Mouse (Mus musculus) heart, postnatal 10 days (tissue): ENCODE measurements at regions not wholly inside any gene's neighbourhood (a gene's known extent, or its start where the extent isn't known, plus 50 kb on each side); places are given as distances from the start of the nearest gene placed in this dataset.
"Not testable (repeated sequence)": the region's sequence is repeated elsewhere in the genome, so short reads cannot be mapped to it uniquely, and the experiment has no call there.

Source experiments
- DNase-seq, 2 experiments: peaks; one replicate each; pipeline ENCODE4 v3.0.0; 2021
- intact Hi-C: fragments of 180-260 bp; cut with DNase I; formaldehyde crosslinking; loops from one replicate; pipeline ENCODE4 v1.15.1; 2025

- intact Hi-C loops = loop anchor here (2.0 kb wide), 3 partner anchors 231 to 785 kb away; no protein-coding TSS in a partner anchor
- DNase-seq = peak; percentile 28 to 38
Measured at GRCm38 (mm10) chr7:111183512-111183911, 100.7 kb upstream of the Eif4g2 start.

GRCm38 (mm10) chr7:111182319-111182718, 99.5 kb upstream of the Eif4g2 start:
- peak; percentile 83 to 85 for DNase-seq
- intact Hi-C loops = loop anchor here (1.0 to 2.0 kb wide), 4 partner anchors 59 to 786 kb away; no protein-coding TSS in a partner anchor

GRCm38 (mm10) chr7:111179401-111180271, 96.8 kb upstream of the Eif4g2 start:
- DNase-seq = peak; percentile 80 to 81
- intact Hi-C loops = no loop called here

- intact Hi-C loops = no loop called here
- peak in 1 of 2 experiments; percentile 39 for DNase-seq
Measured at GRCm38 (mm10) chr7:111174393-111175124, 91.7 kb upstream of the Eif4g2 start.

- no peak for DNase-seq
- intact Hi-C loops = no loop called here
Measured at GRCm38 (mm10) chr7:111172061-111172460, 89.2 kb upstream of the Eif4g2 start.

GRCm38 (mm10) chr7:111168546-111169233, 85.9 kb upstream of the Eif4g2 start:
- intact Hi-C loops, DNase-seq: not testable (repeated sequence)

- no peak for DNase-seq
- intact Hi-C loops = no loop called here
Measured at GRCm38 (mm10) chr7:111164994-111165393, 82.2 kb upstream of the Eif4g2 start.

GRCm38 (mm10) chr7:111164276-111164675, 81.4 kb upstream of the Eif4g2 start:
- intact Hi-C loops = no loop called here
- no peak for DNase-seq

GRCm38 (mm10) chr7:111163861-111164260, 81.0 kb upstream of the Eif4g2 start:
- no peak for DNase-seq
- intact Hi-C loops = no loop called here

- DNase-seq = no peak
- intact Hi-C loops = no loop called here
Measured at GRCm38 (mm10) chr7:111163321-111163720, 80.5 kb upstream of the Eif4g2 start.

GRCm38 (mm10) chr7:111158791-111159286, 76.0 kb upstream of the Eif4g2 start:
- DNase-seq = peak; percentile 61 to 66
- intact Hi-C loops = no loop called here

- peak in 1 of 2 experiments; percentile 41 for DNase-seq
- intact Hi-C loops = loop anchor here (1.0 to 2.0 kb wide), 2 partner anchors 36 to 75 kb away; partner anchors contain the start of gene Eif4g2
Measured at GRCm38 (mm10) chr7:111157754-111158325, 75.0 kb upstream of the Eif4g2 start.

- intact Hi-C loops = loop anchor here (1.0 to 2.0 kb wide), 2 partner anchors 35 to 74 kb away; partner anchors contain the start of gene Eif4g2
- peak; percentile 93 to 94 for DNase-seq
Measured at GRCm38 (mm10) chr7:111157287-111157686, 74.5 kb upstream of the Eif4g2 start.

- DNase-seq = peak; percentile 84 to 88
- intact Hi-C loops = loop anchor here (1.0 to 2.0 kb wide), 2 partner anchors 34 to 74 kb away; partner anchors contain the start of gene Eif4g2
Measured at GRCm38 (mm10) chr7:111156472-111157231, 73.8 kb upstream of the Eif4g2 start.

GRCm38 (mm10) chr7:111155995-111156394, 73.2 kb upstream of the Eif4g2 start:
- DNase-seq = peak; percentile 54 to 68
- intact Hi-C loops = loop anchor here (2.0 kb wide), 1 partner anchor 73 kb away; the partner anchor contains the start of gene Eif4g2

GRCm38 (mm10) chr7:111154217-111154616, 71.4 kb upstream of the Eif4g2 start:
- no peak for DNase-seq
- intact Hi-C loops = no loop called here

- DNase-seq = no peak
- intact Hi-C loops = no loop called here
Measured at GRCm38 (mm10) chr7:111150540-111150939, 67.7 kb upstream of the Eif4g2 start.

- peak in 1 of 2 experiments; percentile 66 for DNase-seq
Measured at GRCm38 (mm10) chr7:111150115-111150514, 67.3 kb upstream of the Eif4g2 start.

GRCm38 (mm10) chr7:111147593-111147992, 64.8 kb upstream of the Eif4g2 start:
- intact Hi-C loops = no loop called here
- peak; percentile 50 to 52 for DNase-seq

More at GRCm38 (mm10) chr7:111150115-111150514, 67.3 kb upstream of the Eif4g2 start:
- intact Hi-C loops = no loop called here
